Mouse (Mus musculus): ENCODE measurements around the gene Zfp704. TPM values are rescaled to one million over a fixed set of nuclear protein-coding genes. Genes with fewer than 3 reads are reported as not detected.

Zfp704 gene
- polyA plus RNA-seq, 1 experiment = 0.80 TPM

GRCm38 (mm10) chr3:9474331-9474730 is 135.6 kb downstream of the Zfp704 start:
- Histone ChIP-seq H3K4me2 (ENCODE audit: low read depth) (no peak overlapping the region), H3K79me2 (ENCODE audit: control insufficient read depth, insufficient read depth) (no peaks in the 10 kb centered on the region), H3K36me3 (ENCODE audit: control insufficient read depth, insufficient read depth) (no peaks in the 10 kb centered on the region), H3ac (ENCODE audit: control insufficient read depth, insufficient read length) (no peak overlapping the region), H3K4me3 (no peak overlapping the region), H3K27me3 (ENCODE audit: control insufficient read depth, insufficient read depth, insufficient read length) (no peaks in the 10 kb centered on the region)
- TF ChIP-seq MAX (IDR thresholded peaks at IDR 0.05; ENCODE audit: low read depth) = no peak
- TF ChIP-seq MYOD1 (IDR thresholded peaks at IDR 0.05; ENCODE audit: control insufficient read depth in 1 of 3, insufficient read length in 2 of 3, low read depth in 2 of 3) = no peak
- no peak for TF ChIP-seq CEBPB (IDR thresholded peaks at IDR 0.05; ENCODE audit: insufficient read depth, poor library complexity, severe bottlenecking)
- TF ChIP-seq TCF3 (IDR thresholded peaks at IDR 0.05; ENCODE audit: insufficient read length, low read depth) = no peak

GRCm38 (mm10) chr3:9466287-9466686 is 143.6 kb downstream of the Zfp704 start:
- no peak for TF ChIP-seq POLR2AphosphoS2 (IDR thresholded peaks at IDR 0.05; ENCODE audit: insufficient read length, low read depth)
- TF ChIP-seq MAX (IDR thresholded peaks at IDR 0.05; ENCODE audit: low read depth) = no peak
- no peak for TF ChIP-seq MYOG (IDR thresholded peaks at IDR 0.05; ENCODE audit: control insufficient read depth in 1 of 3, insufficient read depth in 1 of 3, insufficient read length in 2 of 3, low read depth in 2 of 3)
- no peak for TF ChIP-seq MYOD1 (IDR thresholded peaks at IDR 0.05; ENCODE audit: control insufficient read depth in 1 of 3, insufficient read length in 2 of 3, low read depth in 2 of 3)
- TF ChIP-seq E2F4 (IDR thresholded peaks at IDR 0.05; ENCODE audit: insufficient read depth) = no peak
- TF ChIP-seq TCF12 (IDR thresholded peaks at IDR 0.05; ENCODE audit: insufficient read depth, poor library complexity, severe bottlenecking) = no peak
- TF ChIP-seq REST (IDR thresholded peaks at IDR 0.05; ENCODE audit: insufficient read depth, insufficient read length) = no peak
- no peak for TF ChIP-seq USF1 (IDR thresholded peaks at IDR 0.05; ENCODE audit: low read depth)
- no peak for TF ChIP-seq CEBPB (IDR thresholded peaks at IDR 0.05; ENCODE audit: insufficient read depth, poor library complexity, severe bottlenecking)
- TF ChIP-seq SRF (IDR thresholded peaks at IDR 0.05; ENCODE audit: control insufficient read depth, insufficient read length, low read depth) = no peak
- no peak for TF ChIP-seq POLR2A (IDR thresholded peaks at IDR 0.05; ENCODE audit: insufficient read length, low read depth)
- TF ChIP-seq TCF3 (IDR thresholded peaks at IDR 0.05; ENCODE audit: insufficient read length, low read depth) = no peak
- Histone ChIP-seq H3K4me2 (ENCODE audit: low read depth) (no peak overlapping the region), H3K4me3 (no peak overlapping the region)

GRCm38 (mm10) chr3:9465731-9466130 is 144.2 kb downstream of the Zfp704 start:
- H3K4me2 ChIP-seq (ENCODE audit: low read depth) = no peak overlapping the region
- no peak overlapping the region for H3ac ChIP-seq (ENCODE audit: control insufficient read depth, insufficient read length)
- no peak overlapping the region for H3K4me3 ChIP-seq
- H3K36me3 ChIP-seq (ENCODE audit: control insufficient read depth, insufficient read depth) = no peaks in the 10 kb centered on the region
- H3K79me2 ChIP-seq (ENCODE audit: control insufficient read depth, insufficient read depth) = no peaks in the 10 kb centered on the region
- H3K27me3 ChIP-seq (ENCODE audit: control insufficient read depth, insufficient read depth, insufficient read length) = no peaks in the 10 kb centered on the region
- TF ChIP-seq CEBPB (IDR thresholded peaks at IDR 0.05; ENCODE audit: insufficient read depth, poor library complexity, severe bottlenecking) (no peak), MYOG (IDR thresholded peaks at IDR 0.05; ENCODE audit: control insufficient read depth in 1 of 3, insufficient read depth in 1 of 3, insufficient read length in 2 of 3, low read depth in 2 of 3) (no peak), SRF (IDR thresholded peaks at IDR 0.05; ENCODE audit: control insufficient read depth, insufficient read length, low read depth) (no peak), POLR2AphosphoS2 (IDR thresholded peaks at IDR 0.05; ENCODE audit: insufficient read length, low read depth) (no peak), TCF12 (IDR thresholded peaks at IDR 0.05; ENCODE audit: insufficient read depth, poor library complexity, severe bottlenecking) (no peak), USF1 (IDR thresholded peaks at IDR 0.05; ENCODE audit: low read depth) (no peak), MYOD1 (IDR thresholded peaks at IDR 0.05; ENCODE audit: control insufficient read depth in 1 of 3, insufficient read length in 2 of 3, low read depth in 2 of 3) (no peak), E2F4 (IDR thresholded peaks at IDR 0.05; ENCODE audit: insufficient read depth) (no peak), TCF3 (IDR thresholded peaks at IDR 0.05; ENCODE audit: insufficient read length, low read depth) (no peak), MAX (IDR thresholded peaks at IDR 0.05; ENCODE audit: low read depth) (no peak), POLR2A (IDR thresholded peaks at IDR 0.05; ENCODE audit: insufficient read length, low read depth) (no peak), REST (IDR thresholded peaks at IDR 0.05; ENCODE audit: insufficient read depth, insufficient read length) (no peak)

More at GRCm38 (mm10) chr3:9466287-9466686, 143.6 kb downstream of the Zfp704 start:
- H3K36me3 ChIP-seq (ENCODE audit: control insufficient read depth, insufficient read depth) = no peaks in the 10 kb centered on the region
- no peaks in the 10 kb centered on the region for H3K79me2 ChIP-seq (ENCODE audit: control insufficient read depth, insufficient read depth)
- H3K27me3 ChIP-seq (ENCODE audit: control insufficient read depth, insufficient read depth, insufficient read length) = no peaks in the 10 kb centered on the region
- no peak overlapping the region for H3ac ChIP-seq (ENCODE audit: control insufficient read depth, insufficient read length)

- Histone ChIP-seq H3K4me3 (no peak overlapping the region), H3K4me2 (ENCODE audit: low read depth) (no peak overlapping the region), H3K27me3 (ENCODE audit: control insufficient read depth, insufficient read depth, insufficient read length) (no peaks in the 10 kb centered on the region), H3ac (ENCODE audit: control insufficient read depth, insufficient read length) (no peak overlapping the region), H3K36me3 (ENCODE audit: control insufficient read depth, insufficient read depth) (no peaks in the 10 kb centered on the region), H3K79me2 (ENCODE audit: control insufficient read depth, insufficient read depth) (no peaks in the 10 kb centered on the region)
- TF ChIP-seq E2F4 (IDR thresholded peaks at IDR 0.05; ENCODE audit: insufficient read depth) (no peak), MYOG (IDR thresholded peaks at IDR 0.05; ENCODE audit: control insufficient read depth in 1 of 3, insufficient read depth in 1 of 3, insufficient read length in 2 of 3, low read depth in 2 of 3) (peak; percentile 84 to 99 (median 88)), MAX (IDR thresholded peaks at IDR 0.05; ENCODE audit: low read depth) (no peak), POLR2AphosphoS2 (IDR thresholded peaks at IDR 0.05; ENCODE audit: insufficient read length, low read depth) (no peak), USF1 (IDR thresholded peaks at IDR 0.05; ENCODE audit: low read depth) (peak; percentile 65), TCF12 (IDR thresholded peaks at IDR 0.05; ENCODE audit: insufficient read depth, poor library complexity, severe bottlenecking) (peak; percentile 97), MYOD1 (IDR thresholded peaks at IDR 0.05; ENCODE audit: control insufficient read depth in 1 of 3, insufficient read length in 2 of 3, low read depth in 2 of 3) (peak in 2 of 3 experiments; percentile 88 to 96), REST (IDR thresholded peaks at IDR 0.05; ENCODE audit: insufficient read depth, insufficient read length) (no peak), TCF3 (IDR thresholded peaks at IDR 0.05; ENCODE audit: insufficient read length, low read depth) (peak; percentile 86)
These were observed 148.2 kb downstream of the Zfp704 start for GRCm38 (mm10) chr3:9461660-9462059.

- Histone ChIP-seq H3K79me2 (ENCODE audit: control insufficient read depth, insufficient read depth) (no peaks in the 10 kb centered on the region), H3K4me3 (no peak overlapping the region)
- TF ChIP-seq MAX (IDR thresholded peaks at IDR 0.05; ENCODE audit: low read depth) (no peak), POLR2AphosphoS2 (IDR thresholded peaks at IDR 0.05; ENCODE audit: insufficient read length, low read depth) (no peak), E2F4 (IDR thresholded peaks at IDR 0.05; ENCODE audit: insufficient read depth) (no peak), TCF12 (IDR thresholded peaks at IDR 0.05; ENCODE audit: insufficient read depth, poor library complexity, severe bottlenecking) (no peak), MYOG (IDR thresholded peaks at IDR 0.05; ENCODE audit: control insufficient read depth in 1 of 3, insufficient read depth in 1 of 3, insufficient read length in 2 of 3, low read depth in 2 of 3) (no peak)
These were observed 149.6 kb downstream of the Zfp704 start for GRCm38 (mm10) chr3:9460284-9460683.

More at GRCm38 (mm10) chr3:9460284-9460683, 149.6 kb downstream of the Zfp704 start:
- no peaks in the 10 kb centered on the region for H3K27me3 ChIP-seq (ENCODE audit: control insufficient read depth, insufficient read depth, insufficient read length)
- H3K4me2 ChIP-seq (ENCODE audit: low read depth) = no peak overlapping the region
- H3K36me3 ChIP-seq (ENCODE audit: control insufficient read depth, insufficient read depth) = no peaks in the 10 kb centered on the region
- H3ac ChIP-seq (ENCODE audit: control insufficient read depth, insufficient read length) = no peak overlapping the region
